In genomic region chr10:14760618-14761017, GRCm38 (mm10) we compare ENCODE assay signal across 10 mouse cellular contexts. TPM values are rescaled to one million over a fixed set of nuclear protein-coding genes. Genes with fewer than 3 reads are reported as not detected.
DNase-seq lines count a peak whose midpoint lies in the region; ATAC-seq and TF ChIP-seq lines count a peak whose summit lies in the region.
"Had no signal": no experiment of that assay in that cellular context is flagged by ENCODE, and none has a peak within 500 bp of the region (broad histone marks: within the 10 kb centered on the region; RNA-seq: fewer than 3 reads in every experiment).

No protein-coding gene starts in this region.

- WGBS in forebrain, embryonic 10.5 days: 23% methylated on average over 8 of the region's 8 CpGs
- WGBS in intestine, embryonic 14.5 days: 23% methylated on average over 8 of the region's 8 CpGs
- 25% methylated on average over 8 of the region's 8 CpGs for WGBS in neural tube, embryonic 13.5 days

- H3K36me3 ChIP-seq in forebrain, embryonic 10.5 days (replicated peaks): no peaks in the 10 kb centered on the region
- H3K36me3 ChIP-seq in intestine, embryonic 14.5 days (ENCODE audit: control insufficient read depth, insufficient read depth, low read length): no peaks in the 10 kb centered on the region
- no peaks in the 10 kb centered on the region for H3K36me3 ChIP-seq in neural tube, embryonic 13.5 days
- H3K36me3 ChIP-seq: G1E had no signal

- H3K9ac ChIP-seq in intestine, embryonic 14.5 days (ENCODE audit: low read length): no peak overlapping the region
- peak overlapping the region; percentile 54; the same call in 1 of the 2 replicates for H3K9ac ChIP-seq in neural tube, embryonic 13.5 days

- peak overlapping the region; percentile 40; the same call in 1 of the 2 replicates for H3K4me3 ChIP-seq in layer of hippocampus, adult 2 months
- peak overlapping the region; percentile 58 for H3K4me3 ChIP-seq in forebrain, embryonic 10.5 days
- peak overlapping the region; percentile 29 for H3K4me3 ChIP-seq in intestine, embryonic 14.5 days (ENCODE audit: low read depth, low read length)
- H3K4me3 ChIP-seq in neural tube, embryonic 13.5 days: peak overlapping the region; percentile 39

- no peak overlapping the region for H3K27ac ChIP-seq in layer of hippocampus, adult 2 months
- no peak overlapping the region for H3K27ac ChIP-seq in forebrain, embryonic 10.5 days
- H3K27ac ChIP-seq in intestine, embryonic 14.5 days (ENCODE audit: low read depth): no peak overlapping the region
- H3K27ac ChIP-seq in neural tube, embryonic 13.5 days (replicated peaks): no peak overlapping the region

- no peak for ATAC-seq in intestine, embryonic 14.5 days (replicated peaks; ENCODE audit: low FRiP score, low TSS enrichment, low read depth)
- ATAC-seq in neural tube, embryonic 13.5 days (ENCODE audit: low read depth): no peak

- no peak for DNase-seq in layer of hippocampus, adult 2 months (ENCODE audit: low spot score in 2 of 2)
- DNase-seq in layer of hippocampus, postnatal 36 days: no peak
- DNase-seq in forebrain, embryonic 10.5 days (ENCODE audit: extremely low spot score, low spot score): no peak
- DNase-seq in intestine, embryonic 14.5 days (ENCODE audit: low spot score): no peak
- DNase-seq in left cerebral cortex, postnatal 36 days (ENCODE audit: low spot score in 2 of 2): no peak
- no peak for DNase-seq in right cerebral cortex, postnatal 10 days (ENCODE audit: low spot score in 2 of 2)
- no peak for DNase-seq in adrenal gland, postnatal 25 days

- H3K27me3 ChIP-seq in forebrain, embryonic 10.5 days (ENCODE audit: poor library complexity, severe bottlenecking): peaks cover 31% of the 10 kb centered on the region
- peaks cover 12% of the 10 kb centered on the region for H3K27me3 ChIP-seq in intestine, embryonic 14.5 days (replicated peaks; ENCODE audit: control insufficient read depth, insufficient read depth, low read length)
- peaks cover 15% of the 10 kb centered on the region for H3K27me3 ChIP-seq in neural tube, embryonic 13.5 days

- H3K9me3 ChIP-seq in forebrain, embryonic 10.5 days: no peaks in the 10 kb centered on the region
- no peaks in the 10 kb centered on the region for H3K9me3 ChIP-seq in intestine, embryonic 14.5 days (ENCODE audit: control insufficient read depth, low read length)
- no peaks in the 10 kb centered on the region for H3K9me3 ChIP-seq in neural tube, embryonic 13.5 days
- H3K9me3 ChIP-seq: G1E had no signal

- peak overlapping the region; percentile 66 for H3K4me2 ChIP-seq in intestine, embryonic 14.5 days (ENCODE audit: low read length)
- peak overlapping the region; percentile 71 for H3K4me2 ChIP-seq in neural tube, embryonic 13.5 days

- peaks cover 11% of the 10 kb centered on the region for H3K4me1 ChIP-seq in forebrain, embryonic 10.5 days
- no peaks in the 10 kb centered on the region for H3K4me1 ChIP-seq in intestine, embryonic 14.5 days (replicated peaks; ENCODE audit: control insufficient read depth, insufficient read depth, low read length)
- H3K4me1 ChIP-seq in neural tube, embryonic 13.5 days (replicated peaks): peaks cover 14% of the 10 kb centered on the region

- intact Hi-C loops in left cerebral cortex, postnatal 36 days (cut with DNase I): no loop called here

- TF ChIP-seq CTCF in layer of hippocampus, adult 2 months (conservative IDR thresholded peaks at IDR 0.05): no peak

RNA-seq across cellular contexts. Expression of gene Gje1, which starts 42.6 kb away (rescaled TPM):
- total RNA-seq in layer of hippocampus, adult 2 months (2021): not detected
- not detected for total RNA-seq in layer of hippocampus, postnatal 36 days (2021)
- 0.10 TPM in 1 of 2 replicates, not detected in the other for polyA plus RNA-seq in forebrain, embryonic 10.5 days (2016; fragmentation: Nextera tagmentation; extraction: Ambion mirVana)
- polyA plus RNA-seq in intestine, embryonic 14.5 days (2014; fragmentation: Nextera tagmentation; extraction: Ambion mirVana): not detected in 2 replicates
- polyA plus RNA-seq in neural tube, embryonic 13.5 days (2015; fragmentation: Nextera tagmentation; extraction: Ambion mirVana): not detected in 2 replicates
- not detected for total RNA-seq in left cerebral cortex, postnatal 36 days (2021)
- total RNA-seq in adrenal gland, postnatal 25 days (2021): not detected in 2 replicates
- total RNA-seq: G1E; left cerebral cortex, postnatal 4 days had no signal
- polyA plus RNA-seq: G1E had no signal

RNA-seq across cellular contexts. Expression of gene Nmbr, which starts 55.2 kb away (rescaled TPM):
- total RNA-seq in layer of hippocampus, adult 2 months (2021): 1 to 10 TPM; 3.8 to 4.9 TPM
- 1 to 10 TPM; 2.9 to 4.2 TPM for total RNA-seq in layer of hippocampus, postnatal 36 days (2021)
- 0.55 and 0.59 TPM in 2 replicates for polyA plus RNA-seq in forebrain, embryonic 10.5 days (2016; fragmentation: Nextera tagmentation; extraction: Ambion mirVana)
- 0.34 and 0.45 TPM in 2 replicates for polyA plus RNA-seq in intestine, embryonic 14.5 days (2014; fragmentation: Nextera tagmentation; extraction: Ambion mirVana)
- polyA plus RNA-seq in neural tube, embryonic 13.5 days (2015; fragmentation: Nextera tagmentation; extraction: Ambion mirVana): 0.55 and 0.71 TPM in 2 replicates
- total RNA-seq in left cerebral cortex, postnatal 36 days (2021): 1 to 10 TPM; 3.3 to 7.5 TPM
- total RNA-seq in adrenal gland, postnatal 25 days (2021): not detected in 2 replicates
- polyA plus RNA-seq: G1E had no signal

RNA-seq across cellular contexts. Expression of gene Vta1, which starts 55.3 kb away (rescaled TPM):
- total RNA-seq in layer of hippocampus, adult 2 months (2021): 10 to 100 TPM; 70.7 to 78.1 TPM
- 10 to 100 TPM; 66.0 to 74.5 TPM for total RNA-seq in layer of hippocampus, postnatal 36 days (2021)
- polyA plus RNA-seq in forebrain, embryonic 10.5 days (2016; fragmentation: Nextera tagmentation; extraction: Ambion mirVana): 115 and 119 TPM in 2 replicates
- polyA plus RNA-seq in intestine, embryonic 14.5 days (2014; fragmentation: Nextera tagmentation; extraction: Ambion mirVana): 93.5 and 106 TPM in 2 replicates
- polyA plus RNA-seq in neural tube, embryonic 13.5 days (2015; fragmentation: Nextera tagmentation; extraction: Ambion mirVana): 203 and 206 TPM in 2 replicates
- 10 to 100 TPM; 70.1 to 85.5 TPM for total RNA-seq in left cerebral cortex, postnatal 36 days (2021)
- total RNA-seq in adrenal gland, postnatal 25 days (2021): 53.1 and 66.7 TPM in 2 replicates
